Mouse (Mus musculus) ovary, postnatal 36 days (tissue): ENCODE data around the gene Rab37.
A peak's percentile ranks its signal among the peaks of the same experiment; 100 is the strongest.

Experiments
- DNase-seq: peaks from one replicate; pipeline ENCODE4 v3.0.0; 2022; ENCODE audit warnings: low spot score, mixed read lengths

The Rab37 gene

DNA sequence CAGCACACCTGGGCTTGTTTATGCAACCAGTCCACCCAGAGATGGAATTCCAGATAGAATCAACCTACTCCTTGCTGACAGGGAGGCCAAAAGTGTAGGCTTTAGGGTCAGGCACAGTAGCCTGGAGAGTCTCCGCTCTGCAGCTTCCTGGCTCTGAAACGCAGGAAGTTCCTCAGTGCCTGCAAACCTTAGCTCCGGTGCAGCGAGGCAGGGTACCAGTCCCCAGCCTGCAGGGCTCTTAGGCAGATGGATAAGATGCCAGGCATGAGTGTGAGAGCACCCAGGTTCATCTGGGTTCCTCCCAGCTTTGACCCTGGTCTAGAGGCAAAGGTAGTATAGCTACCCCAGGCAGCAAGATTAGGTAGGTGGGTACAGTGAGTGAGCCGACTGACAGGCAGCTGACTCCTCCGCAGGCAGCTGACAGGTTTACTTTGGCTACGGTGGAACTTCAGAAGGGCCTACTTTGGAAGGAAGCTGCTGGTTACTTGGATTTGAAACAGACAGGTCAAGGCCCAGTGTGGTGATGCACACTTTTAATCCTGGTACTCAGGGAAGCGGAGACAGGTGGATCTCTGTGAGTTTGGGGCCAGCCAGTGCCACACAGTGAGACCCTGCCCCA lies 76.5 kb downstream of the Rab37 start:
- no peak for DNase-seq

- no peak for DNase-seq
These were observed 78.2 kb downstream of the Rab37 start for GRCm38 (mm10) chr11:115169430-115169829.

- peak; percentile 37 for DNase-seq
These were observed 79.9 kb downstream of the Rab37 start for GRCm38 (mm10) chr11:115171125-115171524.

DNA sequence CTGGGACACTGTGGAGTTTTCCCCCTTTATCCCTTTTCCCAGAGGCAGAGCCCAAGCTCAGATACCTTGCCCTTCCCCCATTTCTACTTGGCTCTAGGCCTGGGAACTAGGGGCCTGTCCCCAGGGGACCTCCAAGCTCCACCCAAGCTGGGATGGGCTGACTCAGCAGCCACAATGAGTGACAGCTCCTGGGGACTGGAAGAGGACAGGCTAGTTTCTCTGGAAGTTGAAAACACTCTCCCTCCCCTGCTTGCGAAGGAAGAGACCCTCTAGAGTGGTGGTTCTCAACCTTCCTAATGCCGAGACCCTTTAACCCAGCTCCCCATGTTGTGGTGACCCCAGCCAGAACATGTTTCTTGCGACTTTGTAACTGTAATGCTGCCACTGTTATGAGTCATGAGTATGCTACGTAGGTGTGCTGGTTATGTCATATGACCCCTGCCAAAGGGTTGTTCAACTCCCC lies 81.6 kb downstream of the Rab37 start:
- DNase-seq: no peak

DNA sequence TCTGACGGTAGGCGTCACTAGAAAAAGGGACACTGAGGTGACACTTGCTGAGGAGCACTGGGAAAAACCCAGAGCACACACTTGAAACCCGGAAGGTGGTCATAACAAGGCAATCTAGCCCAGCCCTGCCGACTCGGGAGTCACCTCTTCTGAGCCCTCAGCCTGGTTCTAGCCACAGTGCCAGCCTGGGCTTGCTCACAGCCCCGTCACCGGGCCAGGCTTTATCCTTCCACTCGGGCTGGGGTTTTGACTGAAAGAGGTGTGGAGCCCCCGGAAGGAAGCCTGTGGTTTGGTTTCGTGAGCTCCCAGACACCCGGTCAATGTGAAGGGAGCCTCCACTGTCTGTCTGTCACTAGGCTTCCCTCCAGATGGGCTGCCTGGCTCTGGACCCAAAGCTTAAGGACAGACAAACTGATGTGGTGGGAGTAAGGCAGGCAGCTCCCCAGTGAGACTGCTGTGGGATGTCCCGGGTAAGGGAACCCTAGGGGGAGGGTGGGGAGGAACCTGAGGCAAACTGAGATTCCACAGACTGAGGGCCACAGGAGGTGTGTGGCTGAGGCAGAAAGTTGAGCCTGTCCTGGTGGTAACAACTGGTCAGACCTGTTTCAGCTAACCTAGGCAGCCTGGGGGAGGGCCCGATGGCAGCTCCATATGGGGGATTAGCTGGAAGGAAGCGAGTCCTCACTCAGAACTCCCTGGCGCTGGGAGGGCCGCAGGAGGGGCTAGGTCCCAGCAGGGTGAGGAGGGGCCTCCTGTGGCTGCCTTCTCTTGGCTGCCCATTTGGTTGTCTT lies 82.5 kb downstream of the Rab37 start:
- DNase-seq: no peak

- no peak for DNase-seq
These were observed 85.4 kb downstream of the Rab37 start for GRCm38 (mm10) chr11:115176399-115177190.

GRCm38 (mm10) chr11:115177559-115178195 lies 86.4 kb downstream of the Rab37 start:
- DNase-seq: no peak

DNA sequence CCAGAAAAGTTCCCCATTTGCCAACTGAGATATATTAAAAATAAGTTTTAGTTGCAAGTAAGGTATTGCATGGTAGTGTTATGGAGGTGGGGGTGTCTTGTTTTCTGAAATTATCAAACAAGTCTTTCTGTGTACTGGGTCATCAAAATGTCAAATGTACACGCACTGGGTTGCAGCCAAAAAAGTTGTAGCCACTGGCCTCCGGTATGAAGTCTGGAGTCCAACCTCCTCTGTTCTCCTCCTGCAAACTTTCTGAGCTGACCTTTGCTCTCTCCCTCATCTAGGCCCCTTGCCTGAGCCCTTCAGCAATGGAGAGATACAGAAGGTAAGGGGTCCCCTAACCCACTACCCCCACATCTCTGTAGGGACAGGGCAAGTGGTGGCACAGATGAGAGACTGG lies 87.5 kb downstream of the Rab37 start:
- DNase-seq: no peak

DNA sequence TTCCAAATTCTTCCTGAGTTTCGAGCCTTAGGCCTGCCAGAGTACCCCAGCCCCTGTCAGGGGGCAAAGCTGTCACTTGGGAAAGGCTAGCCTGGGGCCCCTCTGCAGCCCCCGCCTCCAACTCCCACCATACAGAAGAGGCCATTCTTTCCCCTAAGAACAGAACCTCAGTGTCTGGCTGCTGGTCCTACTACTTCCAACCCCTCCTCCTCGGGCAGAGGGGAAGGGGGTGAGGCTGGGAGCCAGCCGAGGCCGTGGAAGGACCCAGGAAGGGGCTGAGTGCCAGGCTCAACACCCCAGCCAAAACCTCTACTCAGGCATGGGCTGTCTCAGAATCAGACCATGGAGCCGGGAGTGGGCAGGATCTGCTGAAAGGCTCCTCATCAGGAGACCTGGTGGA lies 88.0 kb downstream of the Rab37 start:
- DNase-seq: no peak

DNA sequence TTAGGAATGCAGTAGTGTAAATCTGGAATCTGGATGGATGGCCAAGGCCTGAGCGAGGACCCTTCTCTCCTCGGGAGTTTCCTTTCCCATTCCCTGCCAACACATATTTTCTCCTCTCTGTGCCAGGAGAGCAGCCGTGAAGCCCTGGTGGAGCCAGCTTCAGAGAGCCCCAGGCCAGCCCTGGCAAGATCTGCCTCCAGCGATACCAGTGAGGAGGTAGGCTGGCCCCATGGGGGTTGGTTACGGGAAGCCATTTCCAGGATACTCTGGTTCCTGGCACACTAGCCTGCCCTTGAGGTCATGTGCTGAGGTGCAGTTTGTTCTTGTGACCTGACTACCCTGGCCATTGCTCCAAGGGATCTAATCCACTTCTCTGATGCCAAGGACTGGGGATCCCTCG lies 88.7 kb downstream of the Rab37 start:
- DNase-seq: no peak

- DNase-seq: peak; percentile 78
These were observed 90.8 kb downstream of the Rab37 start for GRCm38 (mm10) chr11:115181913-115182638.

GRCm38 (mm10) chr11:115184973-115185372 lies 93.7 kb downstream of the Rab37 start:
- DNase-seq: no peak

- DNase-seq: peak; percentile 100
These were observed 96.0 kb downstream of the Rab37 start, which contains the start of gene Tmem104 for GRCm38 (mm10) chr11:115187224-115187639. Gene Tmem104, plus strand, starts transcription at chr11:115187487.

DNA sequence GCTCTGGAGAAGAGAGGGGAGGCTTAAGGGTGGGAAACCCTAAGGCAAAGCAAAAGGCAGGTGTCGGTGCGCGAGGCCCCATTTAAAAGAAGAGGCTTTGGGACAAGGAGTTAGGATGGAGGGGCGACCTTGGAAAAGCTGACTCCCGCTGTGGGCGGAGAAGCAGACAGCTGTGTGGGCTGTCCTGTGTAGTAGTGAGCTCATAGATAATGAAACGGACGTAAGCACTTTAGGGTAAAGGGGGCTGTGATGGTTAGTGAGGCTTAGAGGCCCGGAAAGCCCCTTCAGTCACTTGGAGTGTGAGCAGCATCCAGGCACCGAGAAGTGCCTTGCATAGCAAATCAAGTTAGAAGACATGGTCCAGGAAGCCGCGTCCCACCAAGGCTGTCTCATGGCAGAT lies 96.5 kb downstream of the Rab37 start, which contains the start of gene Nat9:
Gene Nat9, minus strand, starts transcription at position 167 of the 400 bp plus-strand sequence.
- no peak for DNase-seq

DNA sequence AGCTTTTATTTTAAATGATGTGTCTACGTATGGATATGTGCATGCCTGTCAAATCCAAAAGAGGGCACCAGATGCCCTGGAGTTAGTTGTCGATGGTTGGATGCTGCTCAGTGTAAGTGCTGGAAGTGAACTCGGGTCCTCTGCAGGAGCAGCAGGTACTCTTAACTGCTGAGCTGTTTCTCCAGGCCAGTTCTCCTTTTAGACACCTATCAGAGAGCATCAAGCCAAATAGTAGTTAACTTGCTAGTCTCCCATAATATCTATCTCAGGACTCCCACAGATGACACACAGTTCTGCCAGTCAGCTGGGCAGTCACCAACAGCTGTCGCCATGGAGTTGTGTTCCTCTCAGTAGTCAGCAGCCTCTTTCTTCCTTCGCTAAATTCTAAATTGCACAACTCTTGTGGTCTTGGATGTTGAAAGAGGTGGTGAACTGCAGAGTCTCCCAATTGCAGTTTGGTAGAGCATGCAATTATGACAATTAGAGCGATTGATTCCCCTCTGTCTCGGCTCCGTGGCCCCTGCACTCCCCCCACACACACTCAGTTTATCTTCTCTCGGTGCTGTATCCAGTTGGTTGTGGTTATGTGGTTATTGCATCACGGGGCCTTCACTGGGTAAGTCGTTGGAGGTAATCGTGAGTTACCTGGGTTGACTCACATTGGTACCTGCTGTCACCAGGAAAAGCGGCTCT lies 97.5 kb downstream of the Rab37 start:
- no peak for DNase-seq

DNA sequence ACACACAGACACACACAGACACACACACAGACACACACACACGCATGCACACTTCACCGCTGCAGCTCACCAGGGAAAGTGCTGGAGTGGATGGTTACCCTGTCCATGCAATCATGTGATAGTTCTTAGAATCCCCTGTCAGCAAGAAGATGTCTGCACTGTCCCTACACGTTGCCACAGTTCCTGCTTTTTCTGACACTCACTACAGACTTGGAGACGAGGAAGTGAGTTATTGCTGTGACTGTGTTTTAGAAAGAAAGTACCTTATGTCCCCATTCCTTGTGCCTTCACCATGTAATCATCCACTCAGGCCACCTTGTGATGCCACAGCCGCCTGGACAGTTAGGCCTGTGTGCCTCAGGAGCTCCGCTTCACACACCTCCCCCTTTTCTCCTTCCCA lies 98.1 kb downstream of the Rab37 start:
- DNase-seq: no peak

- DNase-seq: peak; percentile 38
These were observed 100.9 kb downstream of the Rab37 start for GRCm38 (mm10) chr11:115192180-115192579.

DNA sequence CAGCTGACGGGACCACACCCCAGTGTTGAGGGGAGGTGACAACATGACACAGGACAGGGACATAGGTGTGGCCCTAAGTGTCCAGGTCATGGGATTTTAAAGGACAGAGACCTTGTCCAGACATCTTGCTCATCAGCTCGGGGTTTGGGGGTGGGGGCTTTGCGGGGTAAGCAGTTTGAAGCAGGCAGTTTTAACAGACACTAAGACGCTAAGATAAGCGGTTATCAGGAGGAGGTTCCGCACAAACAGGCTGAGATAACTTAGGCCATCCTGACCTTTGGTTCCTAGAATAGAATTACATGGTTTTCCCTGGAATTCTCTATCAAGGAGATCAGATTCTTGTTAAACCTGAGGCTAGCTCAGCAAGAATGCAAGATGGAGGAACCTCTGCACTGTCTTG lies 103.5 kb downstream of the Rab37 start:
- no peak for DNase-seq

DNA sequence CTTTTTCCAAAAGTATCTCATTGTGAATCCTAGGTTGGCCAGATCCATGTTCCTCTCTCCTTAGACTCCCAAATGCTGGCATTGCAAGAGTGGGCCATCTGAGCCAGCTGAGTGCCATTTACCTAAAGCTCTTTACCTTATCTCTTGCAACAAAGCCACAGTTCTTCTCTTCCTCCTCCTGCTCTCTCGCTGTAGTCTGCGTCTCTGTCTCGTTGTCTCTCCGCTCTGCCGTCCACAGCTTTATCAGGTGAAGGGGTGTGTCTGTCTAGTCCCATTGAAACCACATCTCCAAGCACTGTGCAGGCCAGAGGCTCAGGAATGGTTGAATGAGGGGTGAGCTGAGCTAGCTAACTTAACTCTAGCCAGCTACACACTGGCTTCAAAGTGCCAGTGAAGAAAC lies 104.7 kb downstream of the Rab37 start:
- no peak for DNase-seq

GRCm38 (mm10) chr11:115197558-115197957 lies 106.3 kb downstream of the Rab37 start:
- DNase-seq: no peak

GRCm38 (mm10) chr11:115198932-115199384 lies 107.7 kb downstream of the Rab37 start:
- DNase-seq: no peak
